Mouse (Mus musculus) spleen, adult 2 months (tissue): Measurements from ENCODE around the gene Mta1.

ENCODE experiments used
- CTCF ChIP-seq: fragments of 200-500 bp; IDR thresholded peaks from 2 replicates; pipeline ENCODE4 v1.5.1; 2011; ENCODE audit warnings: mild to moderate bottlenecking, inconsistent platforms; ENCODE audit not compliant: insufficient read depth, insufficient read length, insufficient replicate concordance; ENCODE audit errors: extremely low read depth
- POLR2A ChIP-seq: fragments of 200-500 bp; IDR thresholded peaks from 2 replicates; pipeline ENCODE4 v1.6.1; 2011; ENCODE audit warnings: low read depth, low read length, inconsistent platforms

GRCm38 (mm10) chr12:113132567-113132966 is 34.5 kb downstream of the Mta1 start:
- TF ChIP-seq POLR2A (no peak), CTCF (no peak)
